Mouse (Mus musculus) kidney, adult 2 months (tissue): ENCODE results near the gene Lrrc3c.
"Not testable (repeated sequence)": the region's sequence is repeated elsewhere in the genome, so short reads cannot be mapped to it uniquely, and the experiment has no call there.

ENCODE experiments used
- CTCF ChIP-seq: fragments of 200-500 bp; conservative IDR thresholded peaks from 2 replicates; pipeline ENCODE4 v1.5.1; 2011; ENCODE audit warnings: low read depth, mild to moderate bottlenecking, control low read depth, low read length, moderate library complexity, mixed read lengths; ENCODE audit not compliant: insufficient read depth, insufficient read length
- POLR2A ChIP-seq: fragments of 200-500 bp; IDR thresholded peaks from one replicate; pipeline ENCODE4 v1.6.1; 2011; ENCODE audit warnings: low read depth, low read length, control low read depth

- TF ChIP-seq CTCF, POLR2A: not testable (repeated sequence)
These were observed 26.3 kb downstream of the Lrrc3c start for GRCm38 (mm10) chr11:98624381-98624780.
